Mouse (Mus musculus) liver, adult 2 months (tissue): ENCODE measurements around the gene AU021092.

Experiments
- CTCF ChIP-seq: fragments of 200-500 bp; IDR thresholded peaks from 2 replicates; pipeline ENCODE4 v1.5.1; 2011; ENCODE audit warnings: low read depth, low read length, control low read depth
- POLR2A ChIP-seq: fragments of 200-500 bp; IDR thresholded peaks from 2 replicates; pipeline ENCODE4 v1.6.1; 2011; ENCODE audit warnings: low read length, control low read depth; ENCODE audit not compliant: insufficient read depth; ENCODE audit errors: extremely low read depth

GRCm38 (mm10) chr16:5172636-5173035 is 49.5 kb downstream of the AU021092 start:
- no peak for TF ChIP-seq CTCF
- no peak for TF ChIP-seq POLR2A
